Mouse (Mus musculus) heart, embryonic 11.5 days (tissue): ENCODE data around the gene Gpsm2. TPM values are rescaled to one million over a fixed set of nuclear protein-coding genes. Genes with fewer than 3 reads are reported as not detected.

Experiments used
- ATAC-seq: fragments of 200-750 bp; cut with Nextera tagmentation; replicated peaks from 2 replicates; pipeline ENCODE4 v1.8.0; 2017; ENCODE audit warnings: moderate library complexity; ENCODE audit not compliant: insufficient number of reproducible peaks, low FRiP score, low TSS enrichment
- H3K27ac ChIP-seq: fragments of 300-500 bp; sonication (generic); 2 replicates; pipeline ENCODE4 v1.5.1; 2014; ENCODE audit warnings: mild to moderate bottlenecking, low read depth, low read length
- H3K27me3 ChIP-seq: fragments of 300-500 bp; sonication (generic); 2 replicates; pipeline ENCODE4 v1.6.1; 2014; ENCODE audit warnings: mild to moderate bottlenecking, low read length, mixed read lengths; ENCODE audit not compliant: control insufficient read depth, insufficient read depth
- H3K36me3 ChIP-seq: fragments of 300-500 bp; sonication (generic); 2 replicates; pipeline ENCODE4 v1.6.1; 2014; ENCODE audit warnings: mild to moderate bottlenecking, low read length, moderate library complexity, mixed read lengths; ENCODE audit not compliant: control insufficient read depth, insufficient read depth
- H3K4me1 ChIP-seq: fragments of 300-500 bp; sonication (generic); 2 replicates; pipeline ENCODE4 v1.6.1; 2014; ENCODE audit warnings: low read length; ENCODE audit not compliant: control insufficient read depth, insufficient read depth
- H3K4me2 ChIP-seq: fragments of 300-500 bp; sonication (generic); 2 replicates; pipeline ENCODE4 v1.6.1; 2014; ENCODE audit warnings: mild to moderate bottlenecking, moderate library complexity
- H3K4me3 ChIP-seq: fragments of 300-500 bp; sonication (generic); 2 replicates; pipeline ENCODE4 v1.5.1; 2014; ENCODE audit warnings: low read depth, low read length
- H3K9ac ChIP-seq: fragments of 300-500 bp; sonication (generic); 2 replicates; pipeline ENCODE4 v1.6.1; 2014; ENCODE audit warnings: mild to moderate bottlenecking, low read depth, low read length, moderate library complexity
- H3K9me3 ChIP-seq: fragments of 300-500 bp; sonication (generic); replicated peaks from 2 replicates; pipeline ENCODE4 v1.6.1; 2016; ENCODE audit warnings: low read length; ENCODE audit not compliant: control insufficient read depth
- WGBS: fragments of 180-500 bp; shearing (Covaris S2); extraction: QIAGEN DNeasy Blood & Tissue Kit; methylation state at CpG from one replicate; pipeline ENCODE4 v1.1.7; 2014; ENCODE audit not compliant: insufficient replicate concordance; 5-methylcytosine and 5-hydroxymethylcytosine counted together
- polyA plus RNA-seq: library from polyadenylated mRNA; unstranded; fragments of >200 nt; fragmentation: Nextera tagmentation; extraction: Ambion mirVana; gene quantifications from 2 replicates; pipeline ENCODE4 v1.2.1, GENCODE M21; 2014

The Gpsm2 gene
- 27.2 and 31.3 TPM in 2 replicates for polyA plus RNA-seq

DNA sequence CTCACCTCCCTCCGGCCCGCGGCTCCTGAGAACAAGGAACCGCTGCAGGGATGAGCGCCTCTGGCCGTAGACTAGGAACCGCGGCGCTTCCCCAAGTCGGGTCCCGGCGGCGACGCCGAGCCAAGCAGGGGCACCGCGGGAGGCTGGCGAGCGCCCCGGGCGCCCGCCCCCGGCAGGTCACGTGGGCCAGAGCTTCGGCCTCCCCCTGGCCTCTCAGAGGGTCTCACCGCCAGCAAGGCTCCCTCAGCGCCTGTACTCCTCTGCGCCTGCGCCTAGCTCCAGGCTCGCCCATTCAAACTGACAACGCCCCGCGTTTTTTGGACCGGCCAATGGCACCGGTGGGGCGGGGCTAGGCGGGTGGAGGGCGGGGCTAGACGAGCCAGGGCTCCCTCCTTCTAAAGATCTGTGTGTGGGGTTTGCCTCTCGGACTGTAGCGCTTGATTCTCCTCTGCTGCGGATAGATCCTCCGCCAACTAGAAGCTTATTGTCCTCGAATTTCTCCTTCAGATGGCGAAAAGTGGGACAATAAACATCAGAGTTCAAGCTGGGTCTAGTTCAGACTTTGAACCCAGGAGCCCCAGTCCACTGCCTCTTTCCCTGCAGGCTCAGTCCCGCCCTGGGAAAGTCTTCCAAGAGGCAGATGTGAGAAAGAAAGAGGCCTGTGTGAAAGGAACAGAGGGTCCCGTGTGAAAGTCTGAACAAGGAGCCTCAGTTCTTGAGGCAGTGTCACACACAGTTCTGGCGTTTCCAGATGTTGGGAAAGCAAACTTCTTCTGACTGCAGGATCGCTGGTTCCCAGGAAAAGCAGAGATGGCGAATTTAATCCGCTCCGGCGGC is at the start of gene Gpsm2:
TSS of gene Gpsm2 (minus strand) at position 274 of the 837 bp plus-strand sequence.
- H3K9me3 ChIP-seq = no peaks in the 10 kb centered on the region
- whole genome bisulfite sequencing = 4% methylated on average over 51 of the region's 53 CpGs
- no peaks in the 10 kb centered on the region for H3K36me3 ChIP-seq
- H3K27ac ChIP-seq = peak within 1 kb of the TSS; percentile 84
- H3K4me1 ChIP-seq = 0 out of 2 replicates have a peak, but pooled peaks cover 6% of the 10 kb centered on the region
- peak within 1 kb of the TSS; percentile 83 for H3K4me3 ChIP-seq
- no peaks in the 10 kb centered on the region for H3K27me3 ChIP-seq
- peak; percentile 99 for ATAC-seq
- H3K4me2 ChIP-seq = peak within 1 kb of the TSS; percentile 79
- H3K9ac ChIP-seq = peak within 1 kb of the TSS; percentile 92

DNA sequence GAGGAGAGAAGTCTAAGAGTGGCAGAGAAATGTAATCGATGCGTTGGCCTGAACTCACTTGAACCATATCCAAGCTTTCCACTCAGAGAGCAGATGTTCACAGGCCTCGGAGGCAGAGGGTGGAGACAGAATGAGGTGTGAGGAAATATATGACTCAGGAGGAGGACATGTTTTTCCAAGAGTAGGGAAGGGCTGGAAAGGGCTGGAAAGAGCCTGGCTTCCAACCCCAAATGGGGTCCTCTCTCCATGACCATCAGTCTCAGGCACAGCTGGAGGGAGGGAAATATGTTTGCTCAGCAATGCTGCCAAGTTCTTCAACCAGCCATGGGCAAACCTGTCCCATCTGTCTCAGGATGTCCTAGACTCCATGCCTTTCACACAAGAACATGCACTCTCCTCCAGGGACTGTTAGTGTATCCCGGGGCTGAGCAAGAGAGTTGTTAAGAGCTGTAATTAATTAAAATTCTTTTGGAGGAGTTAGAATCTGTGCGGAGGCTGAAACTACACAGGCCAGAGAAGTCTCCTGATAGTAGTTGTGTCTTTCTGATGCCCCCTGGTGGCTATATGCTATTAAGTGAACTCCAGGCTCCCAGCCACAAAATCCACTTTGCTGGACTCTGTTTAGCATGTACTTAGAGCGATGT is 48.7 kb upstream of the Gpsm2 start:
- peak; percentile 69; the same call in 1 of the 2 replicates for ATAC-seq
- WGBS = 34% methylated on average over 6 of the region's 6 CpGs
- no peak overlapping the region for H3K4me2 ChIP-seq
- H3K4me3 ChIP-seq = no peak overlapping the region
- no peaks in the 10 kb centered on the region for H3K27me3 ChIP-seq
- H3K27ac ChIP-seq = no peak overlapping the region
- H3K9ac ChIP-seq = no peak overlapping the region
- H3K4me1 ChIP-seq = no peaks in the 10 kb centered on the region
- no peaks in the 10 kb centered on the region for H3K9me3 ChIP-seq
- no peaks in the 10 kb centered on the region for H3K36me3 ChIP-seq

DNA sequence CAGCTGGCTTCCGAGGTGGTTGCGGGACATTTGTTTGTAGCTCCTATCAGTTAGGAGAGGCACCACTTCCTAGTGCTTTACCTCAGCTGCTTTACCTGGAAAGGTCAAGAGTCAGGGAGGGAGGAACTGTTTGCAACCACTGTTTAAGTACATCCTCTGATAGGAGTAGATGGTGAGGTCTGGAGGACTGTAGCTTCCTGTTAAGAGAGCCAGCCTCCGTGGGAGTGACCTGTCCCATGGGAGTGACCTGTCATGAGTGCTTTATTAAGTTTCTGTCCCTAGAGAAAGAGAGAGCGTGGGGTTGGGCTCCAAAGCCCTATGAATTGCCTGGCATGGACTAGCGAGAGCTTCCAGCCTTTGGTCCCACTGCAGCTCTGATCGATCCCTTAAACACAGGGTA is 47.4 kb upstream of the Gpsm2 start:
- WGBS = 65% methylated on average over 6 of the region's 6 CpGs
- no peak for ATAC-seq

DNA sequence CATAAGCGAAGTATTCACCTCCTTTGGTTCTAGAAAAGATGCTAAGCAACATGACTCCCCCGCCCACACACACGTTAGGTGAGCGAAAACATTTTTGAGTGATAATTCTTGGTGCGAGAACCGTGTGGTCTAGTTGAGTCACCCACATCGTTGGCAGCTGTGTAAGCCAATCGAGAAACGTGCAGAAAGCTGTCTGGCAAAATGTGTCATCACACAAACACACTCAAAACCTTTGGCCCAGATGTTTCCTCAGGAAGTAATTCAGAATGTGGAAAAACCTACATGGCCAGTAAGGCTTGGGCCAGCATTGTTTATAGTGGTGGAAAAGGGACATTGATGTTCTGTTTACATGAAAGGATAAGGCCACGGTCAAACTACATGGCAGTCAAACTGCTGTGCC is 45.3 kb upstream of the Gpsm2 start:
- 62% methylated on average over 10 of the region's 10 CpGs for WGBS

More for the DNA sequence above, 47.4 kb upstream of the Gpsm2 start:
- Histone ChIP-seq H3K9ac (no peak overlapping the region), H3K27me3 (no peaks in the 10 kb centered on the region), H3K4me1 (no peaks in the 10 kb centered on the region), H3K4me2 (no peak overlapping the region), H3K36me3 (no peaks in the 10 kb centered on the region), H3K4me3 (no peak overlapping the region), H3K27ac (no peak overlapping the region), H3K9me3 (no peaks in the 10 kb centered on the region)

GRCm38 (mm10) chr3:108766943-108767342 is 44.8 kb upstream of the Gpsm2 start:
- Histone ChIP-seq H3K9me3 (no peaks in the 10 kb centered on the region), H3K27me3 (no peaks in the 10 kb centered on the region), H3K36me3 (no peaks in the 10 kb centered on the region), H3K9ac (no peak overlapping the region), H3K4me2 (no peak overlapping the region), H3K27ac (no peak overlapping the region), H3K4me1 (no peaks in the 10 kb centered on the region), H3K4me3 (no peak overlapping the region)
- no peak for ATAC-seq
- 76% methylated on average over 7 of the region's 7 CpGs for WGBS

More for the DNA sequence above, 45.3 kb upstream of the Gpsm2 start:
- no peak for ATAC-seq
- Histone ChIP-seq H3K9ac (no peak overlapping the region), H3K4me3 (no peak overlapping the region), H3K36me3 (no peaks in the 10 kb centered on the region), H3K4me1 (no peaks in the 10 kb centered on the region), H3K27me3 (no peaks in the 10 kb centered on the region), H3K4me2 (no peak overlapping the region), H3K9me3 (no peaks in the 10 kb centered on the region), H3K27ac (no peak overlapping the region)

GRCm38 (mm10) chr3:108765476-108765875 is 43.4 kb upstream of the Gpsm2 start:
- H3K9ac ChIP-seq = no peak overlapping the region
- H3K27me3 ChIP-seq = no peaks in the 10 kb centered on the region
- 88% methylated on average over 7 of the region's 7 CpGs for WGBS
- H3K9me3 ChIP-seq = no peaks in the 10 kb centered on the region
- no peaks in the 10 kb centered on the region for H3K36me3 ChIP-seq
- H3K4me2 ChIP-seq = no peak overlapping the region
- no peak overlapping the region for H3K27ac ChIP-seq
- ATAC-seq = no peak
- no peaks in the 10 kb centered on the region for H3K4me1 ChIP-seq
- no peak overlapping the region for H3K4me3 ChIP-seq

GRCm38 (mm10) chr3:108764976-108765375 is 42.9 kb upstream of the Gpsm2 start:
- ATAC-seq = no peak
- H3K4me1 ChIP-seq = no peaks in the 10 kb centered on the region
- H3K27me3 ChIP-seq = no peaks in the 10 kb centered on the region
- no peak overlapping the region for H3K4me2 ChIP-seq
- H3K4me3 ChIP-seq = no peak overlapping the region
- WGBS = 56% methylated on average over 7 of the region's 7 CpGs
- H3K9ac ChIP-seq = no peak overlapping the region
- no peak overlapping the region for H3K27ac ChIP-seq
- no peaks in the 10 kb centered on the region for H3K9me3 ChIP-seq
- H3K36me3 ChIP-seq = no peaks in the 10 kb centered on the region

DNA sequence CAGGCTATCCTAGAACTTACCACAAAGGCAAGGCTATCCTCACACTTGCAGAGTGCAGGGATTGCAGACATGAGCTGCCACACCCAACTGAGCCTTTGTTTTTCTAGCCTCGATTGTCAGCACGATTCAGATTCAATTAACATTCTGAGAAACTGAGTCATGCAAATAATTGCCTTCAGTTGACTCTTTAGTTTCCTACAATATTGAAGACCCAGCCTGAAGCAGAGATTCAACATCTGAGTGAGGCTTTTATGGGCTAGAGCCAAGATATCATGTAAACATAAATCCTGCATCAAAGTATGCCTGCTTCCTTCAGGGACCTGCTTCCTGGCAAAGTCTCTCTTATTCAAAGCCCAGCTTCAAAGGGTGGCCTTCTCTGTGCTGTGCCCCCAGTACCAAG is 41.6 kb upstream of the Gpsm2 start:
- Histone ChIP-seq H3K9me3 (no peaks in the 10 kb centered on the region), H3K36me3 (no peaks in the 10 kb centered on the region), H3K9ac (no peak overlapping the region), H3K4me1 (no peaks in the 10 kb centered on the region), H3K27ac (no peak overlapping the region), H3K4me3 (no peak overlapping the region), H3K4me2 (no peak overlapping the region), H3K27me3 (no peaks in the 10 kb centered on the region)
- no peak for ATAC-seq
- 68% methylated on average over 2 of the region's 2 CpGs for WGBS
